Mouse (Mus musculus) adrenal gland, adult 8-10 months (tissue): ENCODE data around the gene Ddx60. TPM values are rescaled to one million over a fixed set of nuclear protein-coding genes. Genes with fewer than 3 reads are reported as not detected.
A peak's percentile ranks its signal among the peaks of the same experiment; 100 is the strongest.

ENCODE experiments used
- DNase-seq: peaks from one replicate; pipeline ENCODE4 v3.0.0; 2022
- total RNA-seq, 4 experiments: library from RNA; stranded (reverse); gene quantifications; 2 replicates each; pipeline ENCODE4 v1.2.4; 2022

Ddx60 gene
- total RNA-seq, 4 experiments from 2014 or later: 7.2 to 11.0 (median 8.8) TPM

- DNase-seq: peak; percentile 50
Observed at GRCm38 (mm10) chr8:61985703-61986475, 58.0 kb downstream of the Ddx60 start.

- no peak for DNase-seq
Observed at GRCm38 (mm10) chr8:61989464-61989863, 61.6 kb downstream of the Ddx60 start.

- DNase-seq: no peak
Observed at GRCm38 (mm10) chr8:61992796-61993195, 64.9 kb downstream of the Ddx60 start.

GRCm38 (mm10) chr8:61997125-61997524, 69.2 kb downstream of the Ddx60 start:
- DNase-seq: no peak

- DNase-seq: no peak
Observed at GRCm38 (mm10) chr8:62014166-62014565, 86.3 kb downstream of the Ddx60 start.

- DNase-seq: no peak
Observed at GRCm38 (mm10) chr8:62014582-62014981, 86.7 kb downstream of the Ddx60 start.

GRCm38 (mm10) chr8:62034351-62034750, 106.5 kb downstream of the Ddx60 start:
- no peak for DNase-seq

- DNase-seq: no peak
Observed at GRCm38 (mm10) chr8:62046809-62047208, 118.9 kb downstream of the Ddx60 start.

GRCm38 (mm10) chr8:62060357-62060756, 132.5 kb downstream of the Ddx60 start:
- DNase-seq: no peak

- no peak for DNase-seq
Observed at GRCm38 (mm10) chr8:62068305-62068704, 140.4 kb downstream of the Ddx60 start.

GRCm38 (mm10) chr8:62080195-62080802, 152.4 kb downstream of the Ddx60 start:
- no peak for DNase-seq

GRCm38 (mm10) chr8:62081804-62082203, 153.9 kb downstream of the Ddx60 start:
- DNase-seq: no peak

Other genes with a start within 250 kb of the Ddx60 start
- 10 to 100 TPM; 30.3 to 61.7 (median 47.0) TPM for gene Palld, start 25.4 kb upstream of the Ddx60 start, total RNA-seq
- not detected for gene Anxa10, start 195.1 kb downstream of the Ddx60 start, total RNA-seq